Mouse (Mus musculus): ENCODE measurements at regions not wholly inside any gene's neighbourhood (a gene's known extent, or its start where the extent isn't known, plus 50 kb on each side); places are given as distances from the start of the nearest gene placed in this dataset.
A peak's percentile ranks its signal among the peaks of the same experiment; 100 is the strongest.

- ATAC-seq (ENCODE audit: poor library complexity, severe bottlenecking): no peak
Observed at GRCm38 (mm10) chr1:164637901-164638462, 158.5 kb upstream of the Dpt start.

- no peak for ATAC-seq (ENCODE audit: poor library complexity, severe bottlenecking)
Observed at GRCm38 (mm10) chr1:164631679-164632078, 164.8 kb upstream of the Dpt start.

GRCm38 (mm10) chr1:164628840-164629239 is 167.6 kb upstream of the Dpt start:
- ATAC-seq (ENCODE audit: poor library complexity, severe bottlenecking): no peak

- ATAC-seq (ENCODE audit: poor library complexity, severe bottlenecking): no peak
Observed at GRCm38 (mm10) chr1:164622946-164623345, 164.8 kb upstream of the Atp1b1 start.

- no peak for ATAC-seq (ENCODE audit: poor library complexity, severe bottlenecking)
Observed at GRCm38 (mm10) chr1:164622417-164622816, 164.3 kb upstream of the Atp1b1 start.

- ATAC-seq (ENCODE audit: poor library complexity, severe bottlenecking): no peak
Observed at GRCm38 (mm10) chr1:164620129-164620528, 162.0 kb upstream of the Atp1b1 start.

- ATAC-seq (ENCODE audit: poor library complexity, severe bottlenecking): no peak
Observed at GRCm38 (mm10) chr1:164617871-164618270, 159.7 kb upstream of the Atp1b1 start.

- ATAC-seq (ENCODE audit: poor library complexity, severe bottlenecking): 0 out of 2 replicates have a peak, but pooled peaks have one; percentile 33
Observed at GRCm38 (mm10) chr1:164607061-164607460, 148.9 kb upstream of the Atp1b1 start.

GRCm38 (mm10) chr1:164606141-164606754 is 148.1 kb upstream of the Atp1b1 start:
- ATAC-seq (ENCODE audit: poor library complexity, severe bottlenecking): no peak

- ATAC-seq (ENCODE audit: poor library complexity, severe bottlenecking): no peak
Observed at GRCm38 (mm10) chr1:164603433-164603832, 145.3 kb upstream of the Atp1b1 start.

- ATAC-seq (ENCODE audit: poor library complexity, severe bottlenecking): no peak
Observed at GRCm38 (mm10) chr1:164602568-164602967, 144.4 kb upstream of the Atp1b1 start.

GRCm38 (mm10) chr1:164590205-164590613 is 132.1 kb upstream of the Atp1b1 start:
- no peak for ATAC-seq (ENCODE audit: poor library complexity, severe bottlenecking)

GRCm38 (mm10) chr1:164586066-164586989 is 128.2 kb upstream of the Atp1b1 start:
- ATAC-seq (ENCODE audit: poor library complexity, severe bottlenecking): peak; percentile 67

GRCm38 (mm10) chr1:164576856-164577489 is 118.8 kb upstream of the Atp1b1 start:
- no peak for ATAC-seq (ENCODE audit: poor library complexity, severe bottlenecking)

- no peak for ATAC-seq (ENCODE audit: poor library complexity, severe bottlenecking)
Observed at GRCm38 (mm10) chr1:164573639-164574038, 115.5 kb upstream of the Atp1b1 start.

- ATAC-seq (ENCODE audit: poor library complexity, severe bottlenecking): 0 out of 2 replicates have a peak, but pooled peaks have one; percentile 20
Observed at GRCm38 (mm10) chr1:164572183-164572582, 114.0 kb upstream of the Atp1b1 start.

GRCm38 (mm10) chr1:164571496-164572078 is 113.4 kb upstream of the Atp1b1 start:
- no peak; the same call in 1 of the 2 replicates for ATAC-seq (ENCODE audit: poor library complexity, severe bottlenecking)

- ATAC-seq (ENCODE audit: poor library complexity, severe bottlenecking): peak; percentile 38; the same call in 1 of the 2 replicates
Observed at GRCm38 (mm10) chr1:164564847-164565246, 106.7 kb upstream of the Atp1b1 start.

GRCm38 (mm10) chr1:164559546-164560228 is 101.5 kb upstream of the Atp1b1 start:
- no peak for ATAC-seq (ENCODE audit: poor library complexity, severe bottlenecking)

GRCm38 (mm10) chr1:164552658-164553057 is 94.5 kb upstream of the Atp1b1 start:
- ATAC-seq (ENCODE audit: poor library complexity, severe bottlenecking): no peak

Measured in megakaryocyte, adult 5-6 weeks (primary cell).